Mouse (Mus musculus): ENCODE results near the gene Itga1.

The Itga1 gene

GRCm38 (mm10) chr13:115096965-115097364, 4.8 kb downstream of the Itga1 start:
- DNase-seq, result no peak

GRCm38 (mm10) chr13:115096216-115096615, 5.5 kb downstream of the Itga1 start:
- DNase-seq, result peak; percentile 31

DNA sequence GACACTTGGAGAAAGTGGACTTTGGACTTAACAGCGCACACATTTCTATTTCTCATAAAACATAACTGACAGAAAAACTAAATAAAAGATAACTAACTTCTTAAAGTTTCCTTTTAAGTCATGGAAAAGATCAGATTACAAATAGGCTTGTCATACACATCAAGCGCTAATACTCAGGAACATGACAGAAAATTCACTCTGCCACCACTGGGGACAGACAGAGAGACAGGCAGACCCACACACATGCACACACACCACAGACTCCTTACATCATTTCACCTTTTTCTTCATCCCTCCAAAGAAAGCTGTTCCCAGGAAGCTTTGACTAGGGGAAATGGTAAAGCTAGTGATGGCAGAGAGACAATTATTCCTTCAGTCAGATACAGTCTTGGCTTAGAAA, 6.4 kb downstream of the Itga1 start:
- no peak for DNase-seq

- DNase-seq, result peak; percentile 36
Measured at GRCm38 (mm10) chr13:115091511-115091910, 10.3 kb downstream of the Itga1 start.

DNA sequence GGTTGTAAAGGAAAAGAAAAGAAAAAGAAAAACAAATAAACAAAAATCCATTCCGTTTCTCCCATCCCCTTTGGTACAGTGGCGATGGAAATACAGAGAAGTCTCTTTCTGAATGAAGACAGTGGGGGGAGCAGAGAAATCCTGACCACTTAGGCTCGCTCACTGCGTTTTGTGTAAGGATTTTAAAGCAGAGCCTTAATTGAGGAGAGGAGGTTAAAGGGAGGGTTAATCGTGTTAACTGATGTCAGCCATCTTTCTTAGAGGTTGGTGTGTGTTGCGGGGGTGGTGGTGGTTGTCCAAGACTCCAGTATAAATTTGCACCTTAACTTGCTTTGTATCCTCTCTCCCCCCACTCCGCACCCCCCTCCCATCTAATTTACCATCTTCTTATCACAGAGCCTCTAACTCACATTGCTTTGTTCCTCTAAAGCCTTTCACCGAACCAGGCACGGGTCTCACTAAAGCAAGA, 10.8 kb downstream of the Itga1 start:
- no peak for DNase-seq

DNA sequence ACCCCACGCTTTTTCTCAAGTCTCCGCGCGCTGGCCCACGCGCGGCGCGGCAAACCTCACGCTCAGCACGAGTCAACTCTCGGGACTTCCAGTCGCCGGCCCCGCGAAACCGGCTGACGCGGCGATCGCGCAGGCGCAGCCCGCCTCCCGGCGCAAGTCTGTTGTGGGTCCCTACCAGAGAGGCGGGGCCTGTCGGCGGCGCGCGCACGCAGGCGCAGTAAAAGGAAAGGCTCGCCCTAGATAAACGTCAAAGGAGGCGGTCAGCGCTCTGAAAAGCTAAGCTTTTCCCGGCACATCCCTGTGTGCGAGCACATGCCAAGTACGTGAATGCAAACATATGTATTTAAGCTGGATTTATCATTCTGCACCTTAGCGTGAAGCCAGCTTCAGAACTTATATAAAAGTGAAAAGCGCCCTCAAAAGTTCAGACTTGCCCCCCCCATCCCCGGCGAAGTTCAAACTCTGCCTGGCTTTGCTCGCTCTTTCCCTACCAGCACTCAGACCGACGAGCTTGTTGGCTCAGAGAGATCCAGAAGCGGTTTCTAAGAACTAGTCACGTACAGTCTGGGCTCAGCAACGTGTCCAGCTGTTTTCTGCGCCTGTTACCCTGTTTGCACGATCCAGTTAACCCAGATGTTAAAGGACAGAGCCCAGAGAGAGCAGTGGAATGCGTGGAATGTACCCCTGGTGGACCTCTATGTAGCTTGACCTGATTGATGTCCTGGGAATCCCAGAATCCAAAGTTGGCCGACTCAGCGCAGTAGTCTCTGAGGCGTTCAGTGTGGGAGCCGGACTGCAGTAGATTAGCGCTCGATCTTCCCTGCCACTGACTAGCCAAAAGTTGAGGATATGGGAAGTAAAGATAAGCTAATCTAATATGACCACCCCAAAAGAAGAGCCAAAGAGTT, 11.4 kb downstream of the Itga1 start, which contains the start of gene Pelo:
Pelo (minus strand) TSS at position 118 of the 908 bp plus-strand sequence.
- peak; percentile 97 for DNase-seq

- DNase-seq, result peak; percentile 57
Measured at GRCm38 (mm10) chr13:115089395-115090025, 12.3 kb downstream of the Itga1 start.

- DNase-seq, result no peak
Measured at GRCm38 (mm10) chr13:115089020-115089394, 12.8 kb downstream of the Itga1 start.

DNA sequence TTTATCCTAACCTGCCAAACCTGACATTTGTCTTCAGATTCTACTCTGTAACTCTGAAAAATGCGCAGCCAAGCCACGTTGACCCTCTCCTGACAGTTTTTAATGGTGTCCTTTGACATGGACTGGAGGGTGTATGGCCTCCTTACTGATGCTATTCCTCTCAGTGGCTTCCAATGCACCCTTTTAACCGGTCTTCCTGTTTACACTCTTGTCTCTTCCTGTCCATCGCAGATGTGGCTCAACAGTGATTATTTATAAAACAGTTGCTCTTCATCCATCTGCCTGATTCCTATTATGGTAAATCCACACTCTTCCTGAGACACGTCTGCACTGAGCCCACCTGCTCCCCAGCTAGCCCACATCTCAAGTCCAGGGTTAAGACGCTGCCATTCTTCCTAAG, 15.8 kb downstream of the Itga1 start:
- DNase-seq, result no peak

DNA sequence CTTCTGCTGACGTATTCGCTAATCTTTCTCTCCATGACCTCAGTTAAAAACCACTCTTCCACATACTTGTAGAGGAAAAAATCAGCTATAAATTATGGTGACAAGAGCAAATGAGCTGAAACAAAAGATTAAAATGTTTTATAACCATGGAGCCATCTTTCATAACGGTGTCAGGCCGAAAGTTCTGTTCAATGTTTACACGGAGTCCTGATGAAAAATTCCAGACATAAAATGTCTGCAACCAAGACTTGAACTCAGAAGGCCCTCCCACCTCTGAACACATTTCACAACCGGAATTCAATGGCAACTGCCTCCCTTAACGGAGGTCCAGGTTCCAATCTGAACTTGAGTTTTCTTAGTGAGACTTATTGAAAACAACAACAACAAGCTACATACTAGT, 19.4 kb downstream of the Itga1 start:
- no peak for DNase-seq

DNA sequence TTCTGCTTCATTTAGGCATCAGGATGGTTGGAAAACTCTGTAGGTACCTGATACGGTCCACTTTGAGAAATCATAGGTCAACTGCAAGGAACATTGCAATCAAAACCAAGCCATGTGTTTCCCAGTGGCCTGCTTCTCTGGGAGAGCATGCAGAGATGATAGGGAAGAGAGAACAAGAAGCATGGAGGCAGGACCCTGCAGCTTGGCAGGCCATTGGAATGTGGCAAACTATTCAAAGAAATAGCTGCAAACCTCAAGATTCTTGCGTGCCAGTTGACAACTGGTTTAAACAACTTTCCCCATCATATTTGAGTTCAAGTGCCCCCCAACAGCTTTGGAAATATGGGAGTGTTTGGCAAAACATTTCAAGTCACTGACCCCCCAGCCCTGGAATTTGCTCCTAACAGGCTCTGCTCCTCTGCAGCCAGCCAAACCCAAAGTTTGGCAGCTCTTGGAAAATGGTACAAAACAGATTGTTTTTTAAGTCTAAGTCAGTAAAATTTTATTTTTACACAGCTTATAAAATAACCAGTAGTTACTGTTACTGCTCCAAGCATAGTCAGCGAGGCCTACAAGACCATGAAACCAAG, 21.7 kb downstream of the Itga1 start:
- peak; percentile 55 for DNase-seq

GRCm38 (mm10) chr13:115078997-115079685, 22.6 kb downstream of the Itga1 start:
- DNase-seq, result no peak

- DNase-seq, result peak; percentile 72
Measured at GRCm38 (mm10) chr13:115077346-115078134, 24.2 kb downstream of the Itga1 start.

- peak; percentile 61 for DNase-seq
Measured at GRCm38 (mm10) chr13:115072386-115072785, 29.4 kb downstream of the Itga1 start.

DNA sequence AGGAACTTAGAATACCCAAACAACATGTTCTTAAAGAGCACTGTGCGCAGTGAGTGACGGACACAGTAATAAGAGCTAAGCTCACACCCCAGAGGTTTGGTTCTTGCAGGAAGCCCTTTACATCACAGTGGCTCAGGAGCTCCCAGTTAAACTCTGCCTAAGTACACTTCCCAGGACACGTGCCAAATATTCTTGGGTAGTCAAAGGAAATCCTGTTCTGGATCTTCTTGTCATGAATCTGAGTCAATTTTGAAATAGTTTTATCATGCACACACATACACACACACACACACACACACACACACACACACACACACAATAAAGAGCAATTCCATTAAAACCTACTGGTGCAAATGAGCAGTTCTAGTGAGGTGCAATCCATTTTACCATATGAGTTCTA, 30.3 kb downstream of the Itga1 start:
- DNase-seq, result peak; percentile 50

DNA sequence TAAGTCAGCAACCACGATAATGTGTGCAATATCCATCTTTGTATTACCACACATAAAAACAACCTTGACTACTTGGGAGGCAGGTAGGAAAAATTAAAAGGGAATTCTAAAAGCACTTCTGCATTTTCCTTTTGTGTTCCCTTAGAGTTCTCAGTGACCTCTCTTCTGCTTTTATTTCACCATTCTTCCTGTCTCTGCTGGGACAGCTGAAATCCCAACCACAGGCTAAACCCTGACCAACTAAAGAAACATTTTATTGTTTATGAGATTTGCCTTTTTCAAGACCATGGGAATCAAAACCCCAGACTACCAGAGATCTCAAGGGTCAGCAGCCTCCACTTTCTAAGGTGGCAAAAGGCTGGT, 33.8 kb downstream of the Itga1 start:
- no peak for DNase-seq

DNA sequence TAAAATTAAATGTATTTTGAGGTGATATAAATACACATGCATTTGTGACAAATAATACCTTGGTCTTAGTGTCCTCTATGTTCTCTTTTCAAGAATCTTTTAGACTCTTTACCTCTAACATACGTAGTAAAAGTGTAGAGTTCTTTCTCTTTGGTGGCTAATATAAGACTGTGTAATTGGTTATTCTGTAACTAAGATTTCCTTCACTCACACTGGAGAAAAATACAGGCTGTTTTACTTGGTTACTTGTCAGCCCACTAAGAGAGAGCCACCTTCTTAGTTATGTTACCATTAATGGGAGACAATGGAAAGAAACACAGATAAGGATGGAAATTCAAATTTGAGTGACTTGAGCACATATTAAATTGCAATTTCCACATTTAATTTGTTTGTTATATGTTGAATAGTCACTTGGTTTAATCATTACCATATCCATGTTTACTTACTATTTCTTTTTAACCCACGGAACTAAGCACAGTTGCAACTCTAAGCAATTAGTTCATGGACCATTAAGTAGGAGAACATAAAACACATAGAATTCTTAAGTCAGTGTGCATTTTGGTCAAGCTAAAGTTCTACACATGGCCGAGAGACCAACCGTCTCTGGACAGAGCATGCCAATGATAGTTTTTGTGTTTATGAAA, 34.3 kb downstream of the Itga1 start:
- DNase-seq, result no peak

DNA sequence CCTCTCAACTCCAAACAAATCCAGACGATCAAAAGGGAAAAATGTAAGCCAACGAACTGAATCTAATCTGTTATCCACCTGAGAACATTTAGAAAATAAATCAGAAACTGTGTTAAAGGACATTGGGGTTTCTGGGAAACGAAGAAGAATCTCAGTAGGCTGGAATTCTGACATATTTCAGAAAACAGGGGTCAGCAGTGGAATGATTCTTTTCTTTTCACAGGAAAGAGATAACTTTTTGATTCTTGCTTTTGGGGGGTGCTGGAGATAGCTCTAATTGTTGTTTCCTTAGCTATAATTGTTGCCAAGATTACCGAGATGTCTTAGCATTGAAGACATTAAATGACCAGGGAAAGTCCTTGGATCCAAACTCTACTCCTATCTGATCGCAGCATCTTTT, 44.2 kb downstream of the Itga1 start:
- DNase-seq, result no peak

DNA sequence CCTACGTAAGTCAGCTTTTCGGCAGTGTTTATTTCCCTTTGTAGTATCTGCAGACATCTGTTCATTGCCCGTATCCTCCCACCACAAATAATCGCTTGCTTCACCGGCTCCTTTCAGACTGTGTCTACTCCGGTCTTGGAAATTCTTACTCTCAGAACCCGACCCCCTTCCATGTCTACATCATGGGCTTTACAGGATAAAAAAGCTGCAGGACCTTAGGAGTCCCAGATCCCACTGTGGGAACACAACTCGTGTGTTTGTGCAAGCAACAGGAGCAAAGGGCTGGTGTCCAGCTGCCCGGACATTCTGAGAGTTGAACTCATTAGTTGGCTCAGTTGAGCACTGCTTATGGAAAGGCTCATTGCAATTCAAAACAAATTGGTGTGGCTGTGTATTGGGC, 47.0 kb downstream of the Itga1 start:
- DNase-seq, result peak; percentile 31

DNA sequence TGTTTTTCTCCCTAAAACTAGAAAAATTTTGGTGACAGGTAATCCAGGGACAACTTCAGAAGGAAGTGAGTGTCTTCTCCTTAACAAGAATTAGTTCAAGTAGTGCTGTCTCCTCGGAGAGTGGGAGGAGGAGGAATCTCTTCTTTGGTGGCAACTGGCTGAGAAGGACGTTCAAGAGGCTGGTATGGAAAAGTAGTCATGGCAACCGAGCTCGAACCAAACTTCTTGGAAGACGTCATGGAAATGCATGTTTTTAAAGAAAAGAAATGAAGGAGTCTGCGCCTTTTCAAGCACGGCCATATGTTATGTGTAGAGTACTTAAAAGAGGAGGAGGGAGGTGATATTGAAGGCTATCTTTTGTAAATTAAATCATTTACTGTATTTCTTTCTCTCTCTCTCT, 49.2 kb downstream of the Itga1 start:
- DNase-seq, result no peak

- DNase-seq, result no peak
Measured at GRCm38 (mm10) chr13:115050660-115051559, 50.9 kb downstream of the Itga1 start.

Measured in kidney, postnatal 10 days (tissue).